Mouse (Mus musculus) embryonic facial prominence, embryonic 12.5 days (tissue): Measurements from ENCODE around the gene Gpr137c. TPM values are rescaled to one million over a fixed set of nuclear protein-coding genes. Genes with fewer than 3 reads are reported as not detected.
A peak's percentile ranks its signal among the peaks of the same experiment; 100 is the strongest.

Experiments
- ATAC-seq: fragments of 200-750 bp; cut with Nextera tagmentation; 2 replicates; pipeline ENCODE4 v1.8.0; 2017; ENCODE audit not compliant: insufficient number of reproducible peaks, insufficient read depth, low FRiP score, low TSS enrichment
- H3K27ac ChIP-seq: fragments of 300-500 bp; sonication (generic); 2 replicates; pipeline ENCODE4 v1.5.1; 2016; ENCODE audit warnings: mild to moderate bottlenecking
- H3K27me3 ChIP-seq: fragments of 300-500 bp; sonication (generic); 2 replicates; pipeline ENCODE4 v1.6.1; 2016; ENCODE audit warnings: mild to moderate bottlenecking, moderate library complexity
- H3K36me3 ChIP-seq: fragments of 300-500 bp; sonication (generic); 2 replicates; pipeline ENCODE4 v1.6.1; 2016; ENCODE audit warnings: mild to moderate bottlenecking
- H3K4me1 ChIP-seq: fragments of 300-500 bp; sonication (generic); 2 replicates; pipeline ENCODE4 v1.6.1; 2016
- H3K4me2 ChIP-seq: fragments of 300-500 bp; sonication (generic); replicated peaks from 2 replicates; pipeline ENCODE4 v1.6.1; 2016; ENCODE audit warnings: mild to moderate bottlenecking, moderate library complexity
- H3K4me3 ChIP-seq: fragments of 300-500 bp; sonication (generic); 2 replicates; pipeline ENCODE4 v1.5.1; 2016; ENCODE audit warnings: mild to moderate bottlenecking
- H3K9ac ChIP-seq: fragments of 300-500 bp; sonication (generic); 2 replicates; pipeline ENCODE4 v1.6.1; 2016; ENCODE audit warnings: mild to moderate bottlenecking, moderate library complexity
- H3K9me3 ChIP-seq: fragments of 300-500 bp; sonication (generic); 2 replicates; pipeline ENCODE4 v1.6.1; 2016; ENCODE audit warnings: mild to moderate bottlenecking, moderate library complexity
- WGBS: fragments of 180-500 bp; shearing (Covaris S2); methylation state at CpG from one replicate; pipeline ENCODE4 v1.1.7; 2016; 5-methylcytosine and 5-hydroxymethylcytosine counted together
- polyA plus RNA-seq: library from polyadenylated mRNA; unstranded; fragments of >200 nt; fragmentation: Nextera tagmentation; extraction: Ambion mirVana; gene quantifications from 2 replicates; pipeline ENCODE4 v1.2.1, GENCODE M21; 2016

Gene Gpr137c
- polyA plus RNA-seq, 1 experiment from 2014 or later = 5.5 TPM

DNA sequence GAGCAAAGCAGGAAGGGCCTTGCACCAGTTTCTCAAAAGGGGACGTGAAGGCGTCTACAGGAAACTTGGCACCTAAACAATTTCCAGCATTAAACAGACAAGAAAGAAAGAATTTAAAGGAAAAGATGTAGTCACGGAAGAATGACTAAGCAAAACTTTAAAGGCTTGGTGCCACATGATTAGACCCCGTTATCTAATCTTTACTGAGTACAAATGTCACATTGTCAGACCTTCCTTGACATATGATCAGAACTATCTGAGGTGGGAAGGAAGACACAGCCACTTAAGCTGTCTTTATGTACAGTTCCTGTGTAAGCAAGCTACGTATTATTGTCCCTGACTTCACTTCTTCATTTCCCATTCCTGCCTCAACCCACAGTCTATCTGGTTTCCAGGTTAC is 102.1 kb downstream of the Gpr137c start:
- H3K4me3 ChIP-seq = no peak overlapping the region
- WGBS = 80% methylated on average over 5 of the region's 5 CpGs
- H3K4me2 ChIP-seq = no peak overlapping the region
- no peaks in the 10 kb centered on the region for H3K36me3 ChIP-seq
- no peak for ATAC-seq
- 0 out of 2 replicates have a peak, but pooled peaks cover 7% of the 10 kb centered on the region for H3K4me1 ChIP-seq
- H3K27ac ChIP-seq = no peak overlapping the region
- H3K9me3 ChIP-seq = no peaks in the 10 kb centered on the region
- no peak overlapping the region for H3K9ac ChIP-seq
- H3K27me3 ChIP-seq = no peaks in the 10 kb centered on the region

DNA sequence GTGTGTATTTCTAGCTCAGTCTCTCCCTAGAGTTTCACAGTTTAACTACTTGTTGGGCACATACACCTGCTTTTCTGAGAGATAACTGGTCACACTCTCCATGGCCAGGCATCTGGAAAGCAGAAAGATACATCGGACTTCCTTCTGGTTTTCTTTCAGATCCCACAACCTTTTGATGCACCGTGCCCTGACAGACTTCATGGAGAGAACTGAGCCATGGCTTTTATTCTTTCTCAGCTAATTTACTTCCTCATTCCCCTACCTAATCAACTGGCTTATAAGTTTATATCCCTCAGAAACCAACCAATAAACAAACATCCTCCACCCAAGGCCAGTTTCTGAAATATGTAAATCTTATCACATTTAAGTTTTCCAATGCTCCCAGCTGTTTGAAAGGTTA is 102.9 kb downstream of the Gpr137c start:
- 0 out of 2 replicates have a peak, but pooled peaks cover under 1% of the 10 kb centered on the region for H3K4me1 ChIP-seq
- H3K4me3 ChIP-seq = no peak overlapping the region
- no peaks in the 10 kb centered on the region for H3K27me3 ChIP-seq
- ATAC-seq = no peak
- no peaks in the 10 kb centered on the region for H3K36me3 ChIP-seq
- H3K4me2 ChIP-seq = no peak overlapping the region
- no peak overlapping the region for H3K27ac ChIP-seq
- no peaks in the 10 kb centered on the region for H3K9me3 ChIP-seq
- 94% methylated on average over 2 of the region's 2 CpGs for WGBS
- H3K9ac ChIP-seq = no peak overlapping the region

DNA sequence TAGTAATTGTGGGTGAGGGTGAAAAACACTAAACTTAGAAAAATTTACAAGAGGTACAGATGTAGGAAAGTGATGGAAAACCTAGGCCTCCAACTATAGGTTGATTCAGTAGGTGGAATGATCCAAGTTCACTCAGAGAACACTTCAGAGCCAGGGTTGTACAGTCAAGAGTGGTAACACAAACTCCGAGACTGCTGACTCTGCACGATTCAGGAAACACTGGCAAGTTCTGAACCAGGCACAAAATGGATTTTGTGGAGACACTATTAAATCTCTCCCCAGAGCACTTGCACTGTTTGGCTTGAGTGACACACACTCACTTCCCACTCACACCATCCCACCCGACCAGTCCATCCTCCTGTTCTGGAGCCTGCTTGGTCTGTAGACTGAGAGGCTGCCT is 103.8 kb downstream of the Gpr137c start:
- Histone ChIP-seq H3K4me2 (no peak overlapping the region), H3K9me3 (no peaks in the 10 kb centered on the region), H3K9ac (no peak overlapping the region), H3K4me3 (no peak overlapping the region), H3K27me3 (no peaks in the 10 kb centered on the region), H3K27ac (no peak overlapping the region), H3K36me3 (no peaks in the 10 kb centered on the region), H3K4me1 (no peaks in the 10 kb centered on the region)
- 78% methylated on average over 3 of the region's 3 CpGs for WGBS
- ATAC-seq = no peak

DNA sequence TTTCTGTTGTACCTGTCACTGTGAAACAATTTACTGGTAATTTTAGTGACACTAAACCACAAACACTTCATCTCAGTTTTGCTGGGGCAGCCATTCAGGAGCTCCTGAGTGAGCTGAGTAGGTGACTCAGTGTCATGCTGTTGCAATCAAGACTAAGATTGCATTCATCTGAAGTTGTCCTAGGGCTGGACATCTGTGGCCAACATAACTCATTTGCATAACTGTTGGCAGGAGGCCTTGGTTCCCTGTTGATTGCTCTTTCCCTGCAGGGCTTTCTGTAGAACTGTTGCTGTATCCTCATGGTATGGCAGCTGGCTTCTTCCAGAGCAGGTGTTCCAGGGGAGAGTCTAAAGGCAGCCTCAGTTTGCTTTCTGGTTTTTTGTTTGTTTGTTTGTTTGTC is 106.0 kb downstream of the Gpr137c start:
- no peak overlapping the region for H3K27ac ChIP-seq
- H3K36me3 ChIP-seq = no peaks in the 10 kb centered on the region
- no peak overlapping the region for H3K9ac ChIP-seq
- H3K9me3 ChIP-seq = no peaks in the 10 kb centered on the region
- H3K4me2 ChIP-seq = no peak overlapping the region
- no peaks in the 10 kb centered on the region for H3K27me3 ChIP-seq
- H3K4me3 ChIP-seq = no peak overlapping the region
- H3K4me1 ChIP-seq = no peaks in the 10 kb centered on the region
- no peak for ATAC-seq

DNA sequence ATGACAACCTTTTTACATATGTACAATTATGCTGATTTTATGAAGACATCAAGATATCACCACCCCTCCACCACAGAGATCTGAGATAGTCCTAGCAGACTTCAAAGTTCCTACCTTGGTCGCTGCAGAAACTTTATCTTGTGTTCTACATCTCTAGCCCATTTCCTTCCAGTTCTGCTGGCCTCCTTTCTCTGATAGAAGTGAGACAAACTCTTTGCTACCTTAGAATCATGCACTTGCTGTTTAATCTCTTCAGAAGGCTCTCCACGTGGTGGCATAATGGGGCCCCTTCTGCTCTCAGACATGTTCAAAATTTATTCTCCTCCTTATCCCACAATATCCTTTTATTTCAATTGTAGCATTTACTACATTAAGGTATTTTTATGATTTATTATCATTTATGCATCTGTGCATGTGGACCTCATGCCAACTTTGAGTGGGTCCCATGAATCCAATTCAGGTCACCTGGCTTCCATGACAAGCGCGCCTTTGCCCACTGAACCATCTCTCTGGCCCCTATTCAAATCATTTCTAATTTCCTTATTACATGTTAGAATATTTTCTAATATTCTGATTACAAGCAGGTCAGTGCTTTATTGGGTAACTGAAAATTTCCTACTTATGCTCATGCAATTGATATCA is 108.7 kb downstream of the Gpr137c start:
- Histone ChIP-seq H3K36me3 (peaks cover 13% of the 10 kb centered on the region), H3K4me1 (peaks cover 8% of the 10 kb centered on the region; the same call in 1 of the 2 replicates), H3K4me3 (no peak overlapping the region), H3K9ac (no peak overlapping the region), H3K9me3 (no peaks in the 10 kb centered on the region), H3K4me2 (no peak overlapping the region), H3K27me3 (no peaks in the 10 kb centered on the region), H3K27ac (no peak overlapping the region)
- no peak for ATAC-seq
- WGBS = 84% methylated on average over 4 of the region's 4 CpGs

DNA sequence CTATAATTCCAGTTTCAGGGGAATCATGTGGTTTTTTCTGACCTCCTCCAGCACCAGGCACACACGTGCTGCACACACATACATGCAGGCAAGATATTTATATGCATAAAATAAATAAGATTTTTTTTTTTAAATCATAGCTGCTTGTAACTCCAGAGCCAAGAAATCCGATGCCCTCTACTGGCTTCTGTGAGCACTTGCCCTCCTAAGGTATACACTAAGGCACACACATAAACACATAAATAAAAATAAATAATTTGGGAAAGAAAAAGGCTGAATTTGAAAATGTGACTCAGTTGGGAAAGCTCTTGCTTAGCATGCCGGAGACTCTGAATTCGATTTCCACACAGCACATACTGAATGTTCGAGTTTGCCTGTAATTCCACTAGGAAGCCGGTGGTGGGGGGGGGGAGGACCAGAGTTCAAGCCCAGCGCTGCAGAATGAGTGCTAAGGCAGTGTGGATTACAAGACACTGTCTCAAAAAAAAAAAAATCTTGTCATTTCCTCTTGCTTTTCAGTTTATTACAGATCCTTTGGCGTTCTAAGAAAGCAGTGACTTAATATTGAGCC is 109.6 kb downstream of the Gpr137c start:
- WGBS = 12% methylated on average over 8 of the region's 8 CpGs
- Histone ChIP-seq H3K4me1 (peaks cover 8% of the 10 kb centered on the region; the same call in 1 of the 2 replicates), H3K27me3 (no peaks in the 10 kb centered on the region), H3K9ac (0 out of 2 replicates have a peak overlapping the region, but pooled peaks have one; percentile 88), H3K4me3 (peak overlapping the region; percentile 89), H3K4me2 (peak overlapping the region; percentile 55), H3K9me3 (no peaks in the 10 kb centered on the region), H3K36me3 (peaks cover 15% of the 10 kb centered on the region), H3K27ac (no peak overlapping the region)
- ATAC-seq = no peak

DNA sequence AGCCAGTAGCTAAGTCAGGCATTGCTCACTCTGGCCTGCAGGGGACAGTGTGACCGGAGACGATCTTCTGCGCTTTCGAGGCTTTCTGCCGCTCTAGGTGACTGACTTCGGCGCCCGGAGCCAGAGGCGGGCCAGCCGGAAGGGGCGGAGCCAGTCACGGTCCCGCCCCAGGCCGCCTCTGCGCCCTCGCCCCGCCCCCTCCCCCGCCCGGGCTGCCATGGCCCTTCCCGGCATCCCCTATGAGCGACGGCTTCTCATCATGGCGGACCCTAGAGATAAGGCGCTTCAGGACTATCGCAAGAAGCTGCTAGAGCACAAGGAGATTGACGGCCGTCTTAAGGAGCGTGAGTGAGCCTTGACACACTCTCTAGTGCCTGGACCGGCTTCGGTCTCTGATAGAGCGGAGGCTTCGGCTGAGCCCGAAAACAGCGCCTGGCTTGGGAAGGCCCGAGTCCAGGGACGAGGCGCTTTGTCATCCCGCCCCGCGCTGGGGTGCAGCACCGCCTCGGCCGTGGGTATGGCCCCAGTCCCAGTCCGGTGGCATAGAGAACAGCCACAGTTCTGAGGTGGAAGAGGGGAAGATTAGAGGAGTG is 110.2 kb downstream of the Gpr137c start, which contains the start of gene Psmc6:
Psmc6 (plus strand) TSS at position 200 of the 593 bp plus-strand sequence.
- peaks cover 17% of the 10 kb centered on the region for H3K36me3 ChIP-seq
- peak within 1 kb of the TSS; percentile 89 for H3K4me3 ChIP-seq
- peak within 1 kb of the TSS; percentile 55 for H3K4me2 ChIP-seq
- peaks cover 8% of the 10 kb centered on the region; the same call in 1 of the 2 replicates for H3K4me1 ChIP-seq
- under 1% methylated on average over 44 of the region's 44 CpGs for WGBS
- peak within 1 kb of the TSS; percentile 85 for H3K27ac ChIP-seq
- ATAC-seq = peak; percentile 94
- peak within 1 kb of the TSS; percentile 88 for H3K9ac ChIP-seq
- no peaks in the 10 kb centered on the region for H3K27me3 ChIP-seq
- no peaks in the 10 kb centered on the region for H3K9me3 ChIP-seq

Other genes starting within 250 kb of the Gpr137c start
- gene Ptger2, start 231.5 kb upstream of the Gpr137c start, polyA plus RNA-seq = 0.77 and 0.78 TPM in 2 replicates
- 18.4 and 21.4 TPM in 2 replicates for gene Txndc16, start 611 bp downstream of the Gpr137c start, polyA plus RNA-seq
- gene Ero1l, start 99.1 kb downstream of the Gpr137c start, polyA plus RNA-seq = 33.2 and 34.6 TPM in 2 replicates
- 185 TPM in 2 replicates for gene Psmc6, start 110.1 kb downstream of the Gpr137c start, polyA plus RNA-seq
- 65.7 and 70.0 TPM in 2 replicates for gene Styx, start 131.4 kb downstream of the Gpr137c start, polyA plus RNA-seq
- 37.8 and 45.0 TPM in 2 replicates for gene Gnpnat1, start 185.2 kb downstream of the Gpr137c start, polyA plus RNA-seq